Comparison of ENCODE assay signal across 18 mouse cellular contexts in genomic region chr12:110497013-110497412, GRCm38 (mm10). TPM values are rescaled to one million over a fixed set of nuclear protein-coding genes. Genes with fewer than 3 reads are reported as not detected.
DNase-seq lines count a peak whose midpoint lies in the region; ATAC-seq and TF ChIP-seq lines count a peak whose summit lies in the region.
"Had no signal": no experiment of that assay in that cellular context is flagged by ENCODE, and none has a peak within 500 bp of the region (broad histone marks: within the 10 kb centered on the region; RNA-seq: fewer than 3 reads in every experiment).

No protein-coding gene starts in this region.

- no peaks in the 10 kb centered on the region for H3K9me3 ChIP-seq in heart, embryonic 15.5 days (replicated peaks)
- H3K9me3 ChIP-seq in intestine, embryonic 16.5 days (ENCODE audit: control insufficient read depth, low read length): no peaks in the 10 kb centered on the region
- H3K9me3 ChIP-seq in forebrain, postnatal 0 days (ENCODE audit: low read length): no peaks in the 10 kb centered on the region
- H3K9me3 ChIP-seq: hindbrain, embryonic 15.5 days had no signal

- no peak overlapping the region for H3K4me3 ChIP-seq in heart, embryonic 15.5 days
- H3K4me3 ChIP-seq in intestine, embryonic 16.5 days (ENCODE audit: low read length): no peak overlapping the region
- no peak overlapping the region for H3K4me3 ChIP-seq in forebrain, postnatal 0 days (ENCODE audit: low read depth, low read length)
- no peak overlapping the region for H3K4me3 ChIP-seq in layer of hippocampus, adult 2 months
- H3K4me3 ChIP-seq: hindbrain, embryonic 15.5 days had no signal

- no peak overlapping the region for H3K9ac ChIP-seq in heart, embryonic 15.5 days
- H3K9ac ChIP-seq in intestine, embryonic 16.5 days (ENCODE audit: low read depth, low read length): peak overlapping the region; percentile 9; the same call in 1 of the 2 replicates
- no peak overlapping the region for H3K9ac ChIP-seq in forebrain, postnatal 0 days
- H3K9ac ChIP-seq: hindbrain, embryonic 15.5 days; liver, embryonic 14.5 days had no signal

- no peaks in the 10 kb centered on the region for H3K36me3 ChIP-seq in heart, embryonic 15.5 days
- peaks cover 2% of the 10 kb centered on the region; the same call in 1 of the 2 replicates for H3K36me3 ChIP-seq in intestine, embryonic 16.5 days (ENCODE audit: control insufficient read depth, insufficient read depth, low read length)
- H3K36me3 ChIP-seq in forebrain, postnatal 0 days (ENCODE audit: insufficient read depth): 0 out of 2 replicates have a peak, but pooled peaks cover 5% of the 10 kb centered on the region
- H3K36me3 ChIP-seq: hindbrain, embryonic 15.5 days had no signal

- peaks cover 59% of the 10 kb centered on the region for H3K4me1 ChIP-seq in heart, embryonic 15.5 days (replicated peaks)
- peaks cover 43% of the 10 kb centered on the region for H3K4me1 ChIP-seq in intestine, embryonic 16.5 days (ENCODE audit: control insufficient read depth, insufficient read depth, low read length)
- 0 out of 2 replicates have a peak, but pooled peaks cover 4% of the 10 kb centered on the region for H3K4me1 ChIP-seq in forebrain, postnatal 0 days (ENCODE audit: insufficient read depth)

- H3K4me2 ChIP-seq in heart, embryonic 15.5 days: no peak overlapping the region
- no peak overlapping the region for H3K4me2 ChIP-seq in intestine, embryonic 16.5 days (ENCODE audit: low read depth, low read length)
- H3K4me2 ChIP-seq in forebrain, postnatal 0 days (ENCODE audit: low read depth): no peak overlapping the region
- H3K4me2 ChIP-seq: hindbrain, embryonic 15.5 days had no signal

- no peak for DNase-seq in heart, postnatal 10 days
- peak; percentile 9 for DNase-seq in thymus, postnatal 4 days
- no peak for DNase-seq in thymus, postnatal 10 days (ENCODE audit: low spot score in 2 of 2)
- DNase-seq in forebrain, postnatal 0 days: no peak
- no peak for DNase-seq in layer of hippocampus, adult 2 months (ENCODE audit: low spot score in 2 of 2)
- DNase-seq: cerebellum, postnatal 10 days; gastrocnemius, postnatal 10 days; layer of hippocampus, postnatal 36 days; lung, postnatal 14 days; right cerebral cortex, postnatal 14 days; thymus, postnatal 14 days had no signal

- peak overlapping the region; percentile 73 for H3K27ac ChIP-seq in heart, embryonic 15.5 days
- peak overlapping the region; percentile 97; the same call in 1 of the 2 replicates for H3K27ac ChIP-seq in intestine, embryonic 16.5 days (ENCODE audit: low read length)
- no peak overlapping the region for H3K27ac ChIP-seq in forebrain, postnatal 0 days (ENCODE audit: low read depth, low read length)
- no peak overlapping the region for H3K27ac ChIP-seq in layer of hippocampus, adult 2 months
- H3K27ac ChIP-seq: hindbrain, embryonic 15.5 days; liver, embryonic 14.5 days had no signal

- no peaks in the 10 kb centered on the region for H3K27me3 ChIP-seq in heart, embryonic 15.5 days
- no peaks in the 10 kb centered on the region for H3K27me3 ChIP-seq in intestine, embryonic 16.5 days (replicated peaks; ENCODE audit: control insufficient read depth, insufficient read depth, low read length)
- H3K27me3 ChIP-seq in forebrain, postnatal 0 days (ENCODE audit: insufficient read depth, low read length): no peaks in the 10 kb centered on the region
- H3K27me3 ChIP-seq: hindbrain, embryonic 15.5 days had no signal

- 37% methylated on average over 3 of the region's 3 CpGs for WGBS in heart, embryonic 15.5 days
- WGBS in intestine, embryonic 16.5 days: 21% methylated on average over 3 of the region's 3 CpGs
- 52% methylated on average over 3 of the region's 3 CpGs for WGBS in forebrain, postnatal 0 days

- no peak for TF ChIP-seq CTCF in forebrain, postnatal 0 days (IDR thresholded peaks at IDR 0.05; ENCODE audit: low read depth)
- TF ChIP-seq CTCF in layer of hippocampus, adult 2 months (conservative IDR thresholded peaks at IDR 0.05): no peak

- intact Hi-C loops in heart, postnatal 10 days (cut with DNase I): no loop called here

- ATAC-seq in heart, embryonic 15.5 days (replicated peaks; ENCODE audit: insufficient number of reproducible peaks, insufficient read depth, low FRiP score, low read depth): no peak
- no peak for ATAC-seq in intestine, embryonic 16.5 days
- ATAC-seq in forebrain, postnatal 0 days: no peak
- ATAC-seq: activated CD4-positive, CD25-positive, alpha-beta regulatory T cell, adult 4 months; CD4-positive, CD25-positive, alpha-beta regulatory T cell, adult 4 months; forebrain, embryonic 14.5 days had no signal

RNA-seq across cellular contexts. Expression of gene Ppp2r5c, which starts 50.1 kb away (rescaled TPM):
- polyA plus RNA-seq in heart, embryonic 15.5 days (2015; fragmentation: Nextera tagmentation; extraction: Ambion mirVana): 117 and 124 TPM in 2 replicates
- 100 to 1,000 TPM; 112 to 124 TPM for total RNA-seq in heart, postnatal 10 days (2021)
- 129 and 133 TPM in 2 replicates for polyA plus RNA-seq in intestine, embryonic 16.5 days (2015; fragmentation: Nextera tagmentation; extraction: Ambion mirVana)
- 171 and 191 TPM in 2 replicates for total RNA-seq in forebrain, postnatal 0 days (2014; rRNA removed)
- polyA plus RNA-seq in forebrain, postnatal 0 days (2015; fragmentation: Nextera tagmentation; extraction: Ambion mirVana): 147 and 169 TPM in 2 replicates
- total RNA-seq in layer of hippocampus, adult 2 months (2021): 100 to 1,000 TPM; 243 to 252 TPM

Comparison
In these comparisons a context has a peak if more than half of its experiments do, and no peak if none do; other contexts are left out.
1. H3K27ac ChIP-seq: peak in heart, embryonic 15.5 days (single experiment) and intestine, embryonic 16.5 days (single experiment); none in forebrain, postnatal 0 days (single experiment) and layer of hippocampus, adult 2 months (single experiment).